Mouse (Mus musculus) ES-E14 (cell line): Measurements from ENCODE around the gene Vps13d.

Experiments used
- CHD2 ChIP-seq: IDR thresholded peaks from 2 replicates; pipeline ENCODE4 v1.6.1; 2014; ENCODE audit warnings: mild to moderate bottlenecking, low read depth, low read length, inconsistent platforms
- HCFC1 ChIP-seq: IDR thresholded peaks from 2 replicates; pipeline ENCODE4 v1.6.1; 2012; ENCODE audit warnings: low read length, inconsistent platforms, borderline replicate concordance; ENCODE audit not compliant: insufficient read depth

- TF ChIP-seq HCFC1: no peak
- TF ChIP-seq CHD2: no peak
These were observed 233.6 kb downstream of the Vps13d start for GRCm38 (mm10) chr4:144961232-144961631.
